Mouse (Mus musculus): ENCODE measurements around the gene Reep6.

The Reep6 gene

DNA sequence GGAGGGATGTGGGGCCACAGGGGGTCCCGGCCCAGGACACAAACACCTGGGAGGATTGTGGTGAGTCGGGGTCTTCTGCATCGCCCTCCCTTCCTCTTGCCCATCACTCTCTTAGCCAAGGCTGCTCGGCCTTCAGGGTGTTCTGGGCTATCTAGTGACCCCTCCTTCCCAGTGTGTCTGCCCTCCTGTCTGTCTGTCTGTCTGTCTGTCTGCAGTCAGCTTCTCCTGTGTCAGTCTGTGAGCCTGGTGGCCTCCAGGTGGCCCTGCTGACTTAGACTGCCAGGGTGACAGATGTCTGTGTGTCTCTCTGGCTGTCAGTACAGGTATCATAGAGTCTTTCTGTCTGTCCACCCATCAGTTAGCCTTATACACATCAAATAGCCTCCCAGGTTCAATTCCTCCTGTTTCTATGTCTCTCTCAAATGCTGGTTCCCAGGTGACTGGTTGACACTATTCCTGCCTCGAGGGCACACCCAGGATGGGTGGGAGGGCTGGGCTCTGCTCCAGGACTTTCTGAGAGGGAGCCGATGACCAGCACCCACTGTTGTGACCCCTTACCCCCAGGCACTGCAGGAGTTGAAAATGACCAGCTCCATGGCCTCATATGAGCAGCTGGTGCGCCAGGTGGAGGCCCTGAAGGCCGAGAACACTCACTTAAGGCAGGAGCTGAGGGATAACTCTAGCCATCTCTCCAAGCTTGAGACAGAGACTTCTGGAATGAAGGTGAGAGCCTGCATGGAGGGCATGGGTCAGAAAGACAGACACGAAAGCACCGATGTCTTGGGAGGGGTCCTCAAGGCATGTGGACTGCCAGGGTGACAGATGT is 28.3 kb upstream of the Reep6 start:
- DNase-seq (ENCODE audit: low spot score): no peak

DNA sequence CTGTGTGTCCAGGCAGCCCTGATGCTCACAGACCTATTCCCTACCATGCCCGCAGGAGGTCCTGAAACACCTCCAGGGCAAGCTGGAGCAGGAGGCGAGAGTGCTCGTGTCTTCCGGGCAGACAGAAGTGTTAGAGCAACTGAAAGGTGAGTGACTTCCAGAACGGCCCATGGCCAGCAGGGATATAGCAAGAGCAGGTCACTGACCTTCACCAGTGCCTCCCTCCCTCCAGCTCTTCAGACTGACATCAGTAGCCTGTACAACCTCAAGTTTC is 27.7 kb upstream of the Reep6 start:
- DNase-seq (ENCODE audit: low spot score): no peak

DNA sequence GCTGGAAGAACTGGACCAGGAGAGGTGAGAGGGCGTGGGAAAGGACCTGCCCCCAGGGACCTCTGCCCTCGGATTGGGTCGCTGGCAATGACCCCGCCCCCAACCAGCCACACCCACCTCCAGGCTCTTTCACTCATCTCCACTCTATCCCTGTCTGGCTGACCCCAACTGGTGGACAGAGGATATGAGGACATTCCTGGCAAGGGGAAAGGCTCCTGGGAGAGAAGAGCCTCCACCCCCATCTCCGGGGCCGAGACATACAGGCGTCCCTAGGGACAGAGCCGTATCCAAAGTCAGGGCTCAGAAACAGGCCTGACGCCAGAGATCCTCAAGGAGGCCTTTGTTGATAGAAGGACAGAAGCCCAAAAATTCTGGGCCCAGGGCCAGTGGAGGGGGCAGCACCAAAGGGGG is 27.3 kb upstream of the Reep6 start:
- peak; percentile 90 for DNase-seq (ENCODE audit: low spot score)

DNA sequence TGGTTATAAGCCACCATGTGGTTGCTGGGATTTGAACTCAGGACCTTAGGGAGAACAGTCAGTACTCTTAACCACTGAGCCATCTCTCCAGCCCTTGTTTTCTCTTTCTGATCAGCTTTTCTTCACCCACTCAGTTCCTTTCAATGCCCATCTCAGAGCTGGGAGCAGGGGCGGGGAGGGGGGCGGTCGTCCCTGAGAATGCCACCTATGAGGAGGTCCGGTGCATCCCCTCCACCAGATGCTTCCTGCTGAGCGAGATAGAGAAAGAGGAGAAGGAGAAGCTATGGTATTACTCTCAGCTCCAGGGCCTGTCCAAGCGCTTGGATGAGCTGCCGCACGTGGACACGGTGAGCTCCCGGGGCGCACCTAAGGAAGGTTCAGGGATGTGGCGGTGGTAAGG is 25.3 kb upstream of the Reep6 start:
- no peak for DNase-seq (ENCODE audit: low spot score)

DNA sequence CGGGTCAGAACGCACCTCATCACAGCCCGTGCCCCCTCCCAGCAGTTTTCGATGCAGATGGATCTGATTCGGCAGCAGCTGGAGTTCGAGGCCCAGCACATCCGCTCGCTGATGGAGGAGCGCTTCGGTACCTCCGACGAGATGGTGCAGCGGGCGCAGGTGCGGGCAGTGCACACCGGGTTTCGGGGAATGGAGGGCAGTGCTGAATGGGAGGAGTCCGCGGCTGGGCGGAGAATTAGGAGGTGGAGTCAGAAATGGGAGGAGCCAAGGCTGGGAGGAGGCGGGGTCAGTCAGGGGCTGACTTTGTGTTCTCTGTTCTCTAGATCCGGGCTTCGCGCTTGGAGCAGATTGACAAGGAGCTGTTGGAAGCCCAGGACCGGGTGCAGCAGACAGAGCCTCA is 24.9 kb upstream of the Reep6 start:
- DNase-seq (ENCODE audit: low spot score): no peak

DNA sequence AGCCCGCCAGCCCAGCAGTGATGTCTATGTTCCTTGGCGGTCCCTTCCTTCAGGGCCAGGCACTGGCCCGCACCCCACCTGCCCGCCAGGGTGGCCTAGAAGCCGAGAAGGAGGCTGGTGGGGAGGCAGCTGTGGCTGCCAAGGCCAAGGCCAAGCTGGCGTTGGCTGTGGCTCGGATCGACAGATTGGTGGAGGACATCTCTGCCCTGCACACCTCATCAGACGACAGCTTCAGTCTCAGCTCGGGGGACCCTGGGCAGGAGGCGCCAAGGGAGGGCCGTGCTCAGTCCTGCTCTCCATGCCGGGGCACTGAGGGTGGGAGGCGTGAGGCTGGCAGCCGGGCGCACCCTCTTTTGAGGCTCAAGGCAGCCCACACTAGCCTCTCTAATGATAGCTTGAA is 18.2 kb upstream of the Reep6 start:
- no peak for DNase-seq (ENCODE audit: low spot score)

DNA sequence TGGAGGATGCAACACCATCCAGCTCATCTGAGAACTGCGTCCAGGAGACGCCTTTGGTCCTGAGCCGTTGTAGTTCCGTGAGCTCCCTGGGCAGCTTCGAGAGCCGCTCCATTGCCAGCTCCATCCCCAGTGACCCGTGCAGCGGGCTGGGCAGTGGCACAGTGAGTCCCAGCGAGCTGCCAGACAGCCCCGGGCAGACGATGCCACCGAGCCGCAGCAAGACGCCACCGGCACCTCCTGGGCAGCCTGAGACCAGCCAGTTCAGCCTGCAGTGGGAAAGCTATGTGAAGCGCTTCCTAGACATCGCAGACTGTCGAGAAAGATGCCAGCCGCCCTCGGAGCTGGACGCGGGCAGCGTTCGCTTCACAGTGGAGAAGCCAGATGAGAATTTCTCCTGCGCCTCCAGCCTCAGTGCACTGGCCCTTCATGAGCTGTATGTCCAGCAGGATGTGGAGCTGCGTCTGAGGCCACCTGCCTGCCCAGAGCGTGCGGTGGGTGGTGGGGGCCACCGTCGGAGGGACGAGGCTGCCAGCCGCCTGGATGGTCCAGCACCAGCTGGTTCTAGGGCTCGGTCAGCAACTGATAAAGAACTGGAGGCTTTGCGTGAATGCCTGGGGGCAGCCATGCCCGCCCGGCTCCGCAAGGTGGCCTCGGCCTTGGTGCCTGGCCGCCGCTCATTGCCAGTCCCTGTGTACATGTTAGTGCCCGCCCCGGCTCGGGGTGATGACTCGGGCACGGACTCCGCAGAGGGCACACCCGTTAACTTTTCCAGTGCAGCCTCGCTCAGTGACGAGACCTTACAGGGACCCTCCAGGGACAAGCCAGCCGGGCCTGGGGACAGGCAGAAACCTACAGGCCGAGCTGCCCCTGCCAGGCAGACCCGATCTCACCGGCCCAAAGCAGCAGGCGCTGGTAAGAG is 16.9 kb upstream of the Reep6 start:
- no peak for DNase-seq (ENCODE audit: low spot score)

DNA sequence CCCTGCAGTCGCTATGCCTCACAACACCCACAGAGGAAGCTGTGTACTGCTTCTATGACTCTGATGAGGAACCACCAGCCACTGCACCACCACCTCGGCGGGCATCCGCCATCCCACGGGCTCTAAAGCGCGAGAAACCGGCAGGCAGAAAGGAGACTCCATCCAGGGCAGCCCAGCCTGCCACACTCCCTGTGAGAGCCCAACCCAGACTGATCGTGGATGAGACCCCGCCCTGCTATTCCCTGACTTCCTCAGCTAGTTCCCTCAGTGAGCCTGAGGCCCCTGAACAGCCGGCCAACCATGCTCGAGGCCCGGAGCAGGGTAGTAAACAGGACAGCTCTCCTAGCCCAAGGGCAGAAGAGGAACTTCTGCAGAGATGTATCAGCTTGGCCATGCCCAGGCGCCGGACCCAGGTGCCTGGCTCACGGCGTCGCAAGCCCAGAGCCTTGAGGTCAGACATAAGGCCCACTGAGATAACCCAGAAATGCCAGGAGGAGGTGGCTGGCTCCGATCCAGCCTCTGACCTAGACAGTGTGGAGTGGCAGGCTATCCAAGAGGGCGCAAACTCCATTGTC is 16.0 kb upstream of the Reep6 start:
- peak; percentile 68 for DNase-seq (ENCODE audit: low spot score)

DNA sequence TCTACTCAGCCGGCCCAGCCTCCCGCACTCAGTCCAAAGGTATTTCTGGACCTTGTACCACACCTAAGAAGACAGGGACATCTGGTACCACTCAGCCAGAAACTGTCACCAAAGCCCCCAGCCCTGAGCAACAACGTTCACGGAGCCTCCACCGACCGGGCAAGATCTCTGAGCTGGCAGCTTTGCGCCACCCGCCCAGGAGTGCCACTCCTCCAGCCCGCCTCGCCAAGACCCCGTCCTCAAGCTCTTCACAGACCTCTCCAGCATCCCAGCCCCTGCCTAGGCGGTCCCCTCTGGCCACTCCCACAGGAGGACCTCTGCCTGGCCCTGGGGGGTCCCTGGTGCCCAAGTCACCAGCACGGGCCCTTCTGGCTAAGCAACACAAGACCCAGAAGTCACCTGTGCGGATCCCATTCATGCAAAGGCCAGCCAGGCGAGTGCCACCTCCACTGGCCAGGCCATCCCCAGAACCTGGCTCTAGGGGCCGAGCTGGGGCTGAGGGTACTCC is 15.2 kb upstream of the Reep6 start:
- DNase-seq (ENCODE audit: low spot score): no peak

DNA sequence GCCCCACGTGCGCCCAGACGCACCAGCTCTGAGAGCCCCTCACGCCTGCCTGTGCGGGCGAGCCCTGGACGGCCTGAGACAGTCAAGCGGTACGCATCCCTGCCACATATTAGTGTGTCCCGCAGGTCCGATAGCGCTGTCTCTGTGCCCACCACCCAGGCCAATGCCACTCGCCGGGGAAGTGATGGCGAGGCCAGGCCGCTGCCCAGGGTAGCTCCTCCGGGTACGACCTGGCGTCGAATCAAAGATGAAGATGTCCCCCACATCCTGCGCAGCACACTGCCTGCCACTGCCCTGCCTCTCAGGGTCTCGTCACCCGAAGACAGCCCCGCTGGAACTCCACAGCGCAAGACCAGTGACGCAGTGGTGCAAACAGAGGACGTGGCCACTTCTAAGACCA is 14.4 kb upstream of the Reep6 start:
- DNase-seq (ENCODE audit: low spot score): no peak

DNA sequence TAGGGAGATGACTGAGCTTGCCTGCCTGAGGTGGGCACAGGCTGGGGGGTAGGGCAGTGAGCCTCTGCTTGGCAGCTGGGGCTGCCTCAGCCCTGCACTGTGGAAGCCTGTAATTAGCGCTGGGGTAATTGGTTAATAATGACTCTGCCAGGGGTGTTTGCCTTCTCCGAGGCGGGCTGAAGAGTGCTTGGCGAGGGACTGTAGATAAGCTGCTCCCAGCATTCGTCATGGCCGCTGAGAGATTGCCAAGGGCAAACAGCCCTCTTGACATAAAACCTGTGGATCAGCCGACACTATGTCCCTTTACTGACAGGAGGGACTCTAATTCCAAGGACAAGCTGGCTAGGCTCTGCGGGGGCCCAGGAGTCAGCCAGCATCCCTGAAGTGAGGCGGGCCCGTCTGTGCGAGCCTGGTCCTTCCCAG is 13.4 kb upstream of the Reep6 start:
- peak; percentile 75 for DNase-seq (ENCODE audit: low spot score)

DNA sequence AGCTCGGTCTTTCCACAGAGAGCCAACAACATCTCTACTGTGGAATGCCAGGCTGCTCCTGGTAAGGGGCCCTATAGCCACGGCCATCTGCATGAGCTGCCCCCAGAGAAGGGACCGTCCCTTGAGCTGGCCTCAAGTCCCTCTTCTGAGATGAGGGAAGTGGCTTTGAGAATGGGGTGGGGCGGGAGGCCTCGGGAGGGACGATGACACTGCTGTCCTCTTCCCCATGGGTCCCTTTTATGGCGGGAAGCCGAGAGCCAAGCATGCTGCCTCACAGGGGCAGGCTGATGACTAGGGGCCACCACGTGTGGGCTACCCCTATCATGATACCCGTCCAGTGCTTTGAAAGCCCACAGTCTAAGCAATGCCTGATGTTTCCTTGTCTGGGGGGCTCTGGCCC is 12.7 kb upstream of the Reep6 start:
- no peak for DNase-seq (ENCODE audit: low spot score)

DNA sequence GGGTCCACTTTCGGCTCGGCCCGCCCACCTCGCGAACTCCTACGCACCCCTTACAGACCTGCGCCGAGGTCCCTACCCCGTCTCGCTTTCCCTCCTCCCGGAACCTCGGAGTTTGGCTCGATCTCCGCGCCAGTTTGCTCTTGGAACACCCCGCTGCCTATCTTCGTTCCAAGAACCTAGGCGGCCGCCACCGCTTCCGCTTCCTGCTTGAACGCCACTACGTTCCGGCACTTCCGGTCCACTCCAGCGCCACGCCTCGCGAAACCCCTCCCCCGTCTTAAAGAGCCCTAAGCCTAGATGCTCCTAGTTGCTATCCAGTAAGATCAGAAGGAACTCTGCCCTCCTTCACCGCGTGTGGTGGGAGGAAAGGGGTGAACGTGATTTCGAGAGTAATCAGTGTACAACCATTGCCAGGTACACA is 9.4 kb upstream of the Reep6 start, which contains the start of gene 2310011J03Rik:
TSS of gene 2310011J03Rik (minus strand) at position 198 of the 421 bp plus-strand sequence.
- DNase-seq (ENCODE audit: low spot score): peak; percentile 87

DNA sequence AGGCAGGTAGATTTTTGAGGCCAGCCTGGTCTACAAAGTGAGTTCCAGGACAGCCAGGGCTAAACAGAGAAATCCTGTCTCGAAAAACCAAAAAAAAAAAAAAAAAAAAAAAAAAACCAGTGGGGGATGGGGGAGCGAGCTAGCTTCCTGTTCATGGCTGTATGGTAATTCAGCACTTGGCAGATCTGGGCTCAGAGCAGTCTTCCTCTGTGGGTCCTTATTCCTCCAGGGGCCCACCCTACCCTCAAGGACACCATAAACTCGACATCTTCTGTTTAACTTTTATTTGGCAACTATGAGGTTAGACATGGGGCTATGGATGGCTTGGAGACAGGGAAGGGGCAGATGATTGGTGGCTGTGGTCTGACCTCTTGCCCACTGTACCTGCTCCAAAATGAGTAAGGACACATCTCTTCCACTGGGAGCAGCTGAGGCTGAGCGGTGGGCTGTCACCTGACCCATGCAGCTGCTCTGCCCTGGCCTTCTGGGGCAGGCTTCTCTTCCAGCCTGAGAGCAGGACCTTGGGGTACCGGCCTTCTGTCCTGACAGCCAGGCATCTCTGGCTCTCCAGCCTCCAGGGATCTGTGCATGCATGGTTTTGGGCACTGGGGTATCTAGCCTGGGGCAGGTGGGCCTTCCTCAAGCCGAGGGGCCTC is 8.6 kb upstream of the Reep6 start:
- DNase-seq (ENCODE audit: low spot score): no peak

DNA sequence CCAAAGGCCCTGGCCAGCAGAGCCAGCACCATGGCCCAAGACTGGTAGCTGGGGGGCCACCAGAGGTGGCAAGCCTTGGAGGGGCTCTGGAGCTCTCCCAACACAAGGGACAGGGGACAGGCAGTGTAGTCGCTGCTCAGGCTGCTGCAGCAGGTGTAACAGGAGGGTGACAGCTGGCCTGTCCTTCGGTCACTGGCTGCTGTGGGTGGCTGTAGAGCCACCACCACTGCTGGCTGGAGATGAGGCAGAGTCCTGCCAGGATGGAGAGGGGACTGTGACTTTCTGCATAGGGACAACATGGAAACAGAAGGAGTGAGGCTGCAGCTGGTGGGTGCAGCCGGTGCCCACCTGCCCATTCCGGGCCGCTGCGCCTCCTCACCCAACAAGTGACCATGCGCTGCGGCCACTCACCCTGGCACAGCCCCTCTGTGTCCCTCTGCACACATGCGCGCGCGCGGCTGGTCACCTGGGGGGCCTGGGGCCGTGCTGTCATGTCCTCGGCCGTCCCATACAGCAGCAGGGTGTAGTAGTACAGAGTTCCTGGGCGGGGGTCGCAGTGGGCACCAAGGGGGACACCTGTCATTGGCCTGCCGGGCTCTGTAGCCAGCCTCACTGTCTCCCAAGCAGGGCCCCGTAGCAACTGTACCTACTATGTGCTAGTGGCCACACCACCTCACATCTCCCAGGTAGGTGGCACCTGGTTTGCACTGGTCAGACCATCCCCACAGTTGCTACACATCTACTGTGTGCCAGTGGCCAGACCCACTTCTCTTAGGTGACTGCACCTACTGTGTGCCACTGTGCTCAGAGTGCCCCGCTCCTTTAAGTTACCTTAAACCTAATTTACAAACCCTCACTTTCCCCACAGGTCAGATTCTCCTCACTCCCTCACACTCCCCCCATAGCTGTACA is 7.8 kb upstream of the Reep6 start:
- no peak for DNase-seq (ENCODE audit: low spot score)

DNA sequence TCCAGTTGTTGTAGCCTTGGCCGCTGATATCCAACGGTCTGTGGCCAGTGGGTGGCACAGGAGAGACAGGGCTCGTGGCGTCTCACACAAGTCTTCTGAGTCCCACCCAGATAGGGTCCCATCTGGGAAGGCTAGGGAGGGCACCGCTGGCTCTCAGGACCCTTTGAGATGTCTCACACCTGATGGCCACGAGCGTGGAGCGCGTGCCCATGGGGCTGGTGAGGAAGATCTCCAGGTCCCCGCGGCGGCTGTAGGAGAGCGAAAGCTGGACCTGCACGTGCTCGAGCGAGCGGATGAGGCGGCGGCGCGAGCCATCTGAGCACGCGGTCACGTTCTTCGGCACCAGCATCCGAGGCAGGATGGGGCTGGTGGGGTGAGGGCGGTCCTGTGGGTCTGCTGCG is 6.9 kb upstream of the Reep6 start:
- DNase-seq (ENCODE audit: low spot score): peak; percentile 43

DNA sequence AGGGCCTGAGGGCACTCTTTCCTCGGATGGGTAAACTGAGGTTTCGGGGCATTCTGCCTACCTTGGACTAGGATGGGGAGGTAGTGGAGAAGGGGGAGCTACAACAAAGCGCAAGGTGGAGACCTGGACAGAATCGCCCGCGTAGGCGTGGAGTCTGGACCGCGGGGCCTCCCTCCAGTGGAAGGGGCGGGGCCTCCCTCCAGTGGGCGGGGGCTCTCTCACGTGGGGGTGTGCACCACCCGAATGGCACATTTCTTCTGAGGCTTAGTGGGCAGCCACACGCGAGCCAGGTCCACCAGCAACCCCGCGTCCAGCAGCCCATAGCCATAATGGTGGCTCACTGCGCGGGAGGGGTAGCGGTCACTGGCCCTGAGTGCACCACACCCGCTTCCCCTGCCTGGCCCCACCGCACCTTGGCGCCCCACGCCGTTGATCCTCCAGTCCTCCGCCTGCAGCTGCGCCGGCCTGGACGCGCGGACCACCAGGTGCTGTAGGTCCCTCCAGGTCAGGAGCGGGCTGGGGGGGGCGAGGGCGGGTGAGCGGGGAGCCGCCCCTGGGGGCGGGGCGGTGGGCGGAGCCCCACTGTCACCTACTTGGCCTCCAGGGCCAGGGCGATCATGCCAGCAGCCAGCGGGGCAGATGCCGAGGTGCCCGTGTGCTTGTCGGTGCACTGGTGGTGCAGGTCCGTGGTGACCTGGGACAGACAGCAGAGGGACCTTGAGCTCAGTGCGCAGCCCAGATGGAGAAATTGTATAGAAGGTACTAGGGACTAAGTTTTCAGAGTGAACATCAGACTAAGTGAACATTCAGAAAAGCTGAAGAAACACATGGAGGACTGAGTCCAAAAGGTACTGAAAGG is 6.3 kb upstream of the Reep6 start:
- DNase-seq (ENCODE audit: low spot score): peak; percentile 66

DNA sequence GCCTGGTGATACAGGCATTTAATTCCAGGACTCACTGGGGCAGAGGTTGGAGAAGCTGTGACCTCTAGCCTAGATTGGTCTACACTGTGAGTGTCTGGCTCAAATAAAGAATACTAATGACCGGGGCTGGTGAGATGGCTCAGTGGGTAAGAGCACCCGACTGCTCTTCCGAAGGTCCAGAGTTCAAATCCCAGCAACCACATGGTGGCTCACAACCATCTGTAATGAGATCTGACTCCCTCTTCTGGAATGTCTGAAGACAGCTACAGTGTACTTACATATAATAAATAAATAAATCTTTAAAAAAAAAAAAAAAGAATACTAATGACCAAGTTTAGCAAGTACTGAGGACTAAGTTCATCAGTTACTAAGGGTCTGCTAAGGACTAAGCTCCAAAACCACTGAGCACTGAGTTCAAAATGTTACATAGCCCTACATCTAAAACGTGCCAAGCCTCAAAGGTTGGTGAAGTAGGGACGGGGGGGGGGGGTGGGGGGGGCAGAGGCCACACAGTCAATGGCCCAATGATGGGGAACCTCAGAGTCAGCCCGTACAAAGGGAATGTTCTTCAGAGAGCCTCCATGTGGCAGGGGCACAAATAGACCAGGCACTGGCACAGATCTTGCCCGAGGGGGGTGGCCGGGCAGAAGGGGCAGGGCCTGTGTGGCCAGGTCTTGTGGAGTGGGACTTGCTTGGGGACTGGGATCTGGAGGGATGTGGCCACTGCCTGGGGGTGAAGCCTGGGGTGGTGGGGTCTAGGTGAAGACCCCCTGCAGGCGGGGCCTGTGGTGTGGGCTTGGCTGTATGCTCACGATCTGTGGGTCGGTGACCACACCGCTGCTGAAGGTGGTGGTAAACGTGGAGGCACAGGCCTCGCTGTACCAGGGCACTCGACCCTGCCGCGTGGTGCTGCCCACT is 5.4 kb upstream of the Reep6 start:
- DNase-seq (ENCODE audit: low spot score): no peak

DNA sequence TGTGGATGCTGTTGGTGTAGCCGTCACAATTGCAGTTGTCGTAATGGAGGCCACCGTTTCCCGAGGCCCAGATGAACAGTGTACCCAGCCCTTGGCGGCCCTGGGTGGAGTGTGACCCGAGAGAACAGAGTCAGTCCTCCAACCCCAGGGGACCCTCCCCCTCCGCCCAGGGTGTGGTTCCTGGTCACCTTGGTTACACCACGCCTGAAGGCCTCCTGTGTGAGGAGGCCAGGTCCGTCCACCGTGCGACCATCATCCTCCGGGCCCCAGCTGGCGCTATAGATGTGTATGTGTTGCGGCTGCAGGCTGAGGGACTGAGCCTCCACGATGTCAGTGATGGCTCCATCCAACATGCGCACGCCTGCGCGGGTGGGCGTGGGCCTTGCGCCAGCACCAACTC is 4.7 kb upstream of the Reep6 start:
- DNase-seq (ENCODE audit: low spot score): no peak
